Mouse (Mus musculus) kidney, adult 2 months (tissue): ENCODE data around the gene Gpatch3. TPM values are rescaled to one million over a fixed set of nuclear protein-coding genes. Genes with fewer than 3 reads are reported as not detected.

Experiments
- DNase-seq: peaks from one replicate; pipeline ENCODE4 v3.0.0; 2021
- H3K27ac ChIP-seq: fragments of 200-500 bp; 2 replicates; pipeline ENCODE4 v1.5.1; 2012; ENCODE audit warnings: low read depth, low read length, control low read depth, inconsistent platforms; ENCODE audit not compliant: insufficient read depth
- H3K27me3 ChIP-seq: fragments of 200-500 bp; replicated peaks from 2 replicates; pipeline ENCODE4 v1.6.1; 2012; ENCODE audit warnings: mild to moderate bottlenecking, moderate library complexity, low read length, inconsistent platforms; ENCODE audit not compliant: control insufficient read depth, insufficient read depth
- H3K36me3 ChIP-seq: fragments of 200-500 bp; 2 replicates; pipeline ENCODE4 v1.6.1; 2012; ENCODE audit warnings: mild to moderate bottlenecking, moderate library complexity, low read length, inconsistent platforms; ENCODE audit not compliant: control insufficient read depth, insufficient read depth
- H3K4me1 ChIP-seq: fragments of 200-500 bp; 2 replicates; pipeline ENCODE4 v1.6.1; 2011; ENCODE audit warnings: low read length; ENCODE audit not compliant: control insufficient read depth, insufficient read depth
- H3K4me3 ChIP-seq: fragments of 200-500 bp; 2 replicates; pipeline ENCODE4 v1.5.1; 2011; ENCODE audit warnings: mild to moderate bottlenecking, low read depth, low read length, control low read depth; ENCODE audit not compliant: insufficient read depth
- CTCF ChIP-seq: fragments of 200-500 bp; conservative IDR thresholded peaks from 2 replicates; pipeline ENCODE4 v1.5.1; 2011; ENCODE audit warnings: low read depth, mild to moderate bottlenecking, control low read depth, low read length, moderate library complexity, mixed read lengths; ENCODE audit not compliant: insufficient read depth, insufficient read length
- POLR2A ChIP-seq: fragments of 200-500 bp; IDR thresholded peaks from one replicate; pipeline ENCODE4 v1.6.1; 2011; ENCODE audit warnings: low read depth, low read length, control low read depth
- WGBS: fragments of 180-500 bp; shearing (Covaris S2); methylation state at CpG from one replicate; pipeline ENCODE4 v1.1.7; 2018; 5-methylcytosine and 5-hydroxymethylcytosine counted together
- polyA plus RNA-seq: library from polyadenylated mRNA; depleted of rRNA; stranded (reverse); fragments of >200 nt; gene quantifications from 2 replicates; pipeline ENCODE4 v1.2.3, GENCODE M21; 2012

The Gpatch3 gene
- polyA plus RNA-seq, 1 experiment: 3.8 TPM

DNA sequence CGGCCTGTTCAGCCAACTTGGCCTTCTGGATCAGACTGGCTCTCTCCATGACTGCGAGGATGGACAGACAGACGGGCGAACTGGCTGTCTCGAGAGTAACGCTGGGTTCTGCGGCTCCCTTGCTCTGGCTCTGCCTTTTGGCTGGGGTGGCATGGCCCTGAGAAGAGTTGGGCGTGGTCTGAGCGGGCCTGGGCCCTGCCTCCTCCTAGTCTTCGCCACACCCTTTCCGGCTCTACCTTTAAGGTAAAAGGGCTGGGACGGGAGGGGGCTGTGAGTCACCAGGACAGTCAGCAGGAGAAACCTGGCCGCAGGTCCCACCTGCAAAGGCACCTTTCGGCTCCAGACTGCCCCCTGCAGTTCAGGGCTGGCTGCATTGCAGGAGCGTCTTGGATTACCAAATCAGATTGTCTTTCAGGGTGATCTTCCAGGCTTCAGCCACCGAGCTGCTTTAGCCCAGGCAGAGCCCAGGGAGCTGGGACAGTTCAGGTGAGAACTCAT is 27.2 kb downstream of the Gpatch3 start, which contains the start of gene Sfn:
Gene Sfn, minus strand, starts transcription at position 448 of the 498 bp plus-strand sequence.
- DNase-seq: peak; percentile 75
- peak within 1 kb of the TSS; percentile 37; the same call in 1 of the 2 replicates for H3K27ac ChIP-seq
- TF ChIP-seq POLR2A (peak; percentile 15), CTCF (peak; percentile 73)
- 4% methylated on average over 16 of the region's 16 CpGs for WGBS
- peaks cover 2% of the 10 kb centered on the region for H3K36me3 ChIP-seq
- peak within 1 kb of the TSS; percentile 60 for H3K4me3 ChIP-seq
- peaks cover 15% of the 10 kb centered on the region; the same call in 1 of the 2 replicates for H3K4me1 ChIP-seq
- no peaks in the 10 kb centered on the region for H3K27me3 ChIP-seq

DNA sequence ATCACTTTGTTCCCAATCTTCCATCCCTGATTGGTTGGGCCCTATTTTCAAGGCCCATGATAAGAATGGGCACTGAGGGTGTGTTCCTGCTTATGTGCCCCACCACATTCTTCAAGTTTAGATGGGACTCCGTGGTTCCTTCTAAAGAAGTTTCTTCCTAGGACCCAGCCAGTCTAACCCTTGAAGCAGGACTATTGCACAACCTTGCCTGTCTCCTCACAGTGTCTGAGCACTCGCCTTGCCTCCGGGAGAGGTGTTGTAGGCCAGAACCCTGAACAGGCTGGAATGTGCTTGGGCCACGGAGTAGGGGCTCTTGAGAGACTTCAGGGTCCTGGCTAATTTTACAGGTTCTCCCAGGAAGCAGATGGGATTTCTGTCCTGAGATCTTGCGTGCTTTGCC is 28.5 kb downstream of the Gpatch3 start:
- H3K27ac ChIP-seq: no peak overlapping the region
- WGBS: 91% methylated on average over 5 of the region's 5 CpGs
- H3K27me3 ChIP-seq: no peaks in the 10 kb centered on the region
- no peak for DNase-seq
- H3K4me3 ChIP-seq: no peak overlapping the region
- H3K36me3 ChIP-seq: peaks cover 2% of the 10 kb centered on the region
- peaks cover 15% of the 10 kb centered on the region; the same call in 1 of the 2 replicates for H3K4me1 ChIP-seq
- TF ChIP-seq POLR2A (no peak), CTCF (no peak)

DNA sequence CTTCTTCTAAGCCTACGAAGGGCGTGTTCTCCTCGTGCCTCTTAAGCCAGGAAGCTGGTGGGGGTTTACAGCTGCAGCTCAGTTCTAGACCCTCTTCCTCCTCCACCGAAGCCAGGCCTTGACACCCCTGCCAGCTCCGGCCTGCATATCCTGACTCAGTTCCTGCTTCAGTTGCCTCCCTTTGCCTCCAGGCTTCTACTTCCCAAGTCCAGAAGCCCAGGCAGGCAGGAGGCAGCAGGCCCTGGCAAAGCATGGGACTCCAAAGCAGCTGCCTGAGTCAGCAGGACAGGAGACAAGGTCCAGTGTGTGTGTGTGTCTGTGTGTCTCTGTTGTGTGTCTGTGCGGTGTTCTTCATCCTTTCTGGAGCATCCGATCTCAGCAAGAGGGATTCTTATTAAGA is 29.6 kb downstream of the Gpatch3 start:
- Histone ChIP-seq H3K27me3 (no peaks in the 10 kb centered on the region), H3K4me1 (peaks cover 9% of the 10 kb centered on the region; the same call in 1 of the 2 replicates), H3K4me3 (no peak overlapping the region), H3K36me3 (peaks cover 2% of the 10 kb centered on the region), H3K27ac (no peak overlapping the region)
- no peak for TF ChIP-seq CTCF
- TF ChIP-seq POLR2A: no peak
- WGBS: 76% methylated on average over 7 of the region's 7 CpGs
- DNase-seq: peak; percentile 31

DNA sequence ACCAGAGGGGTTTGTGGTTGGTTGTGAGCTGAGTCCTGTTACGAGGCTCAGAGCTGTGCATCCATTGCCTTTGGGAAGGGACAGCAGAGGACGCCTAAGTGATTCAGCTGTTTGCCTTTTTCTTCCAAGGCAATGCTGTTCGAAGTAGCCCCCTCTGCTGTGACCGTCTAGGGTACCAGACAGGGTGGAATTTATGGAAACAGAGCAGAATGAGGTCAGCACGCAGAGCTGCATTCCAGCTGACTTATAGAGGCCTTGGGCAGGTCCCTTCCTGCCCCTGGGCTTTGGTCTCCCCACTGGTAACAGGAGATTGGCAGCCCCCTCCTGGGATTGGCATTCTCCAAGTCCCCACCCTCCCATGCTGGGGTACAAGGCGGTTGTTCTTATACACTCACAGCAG is 30.3 kb downstream of the Gpatch3 start:
- DNase-seq: no peak
- Histone ChIP-seq H3K4me3 (no peak overlapping the region), H3K4me1 (peaks cover 8% of the 10 kb centered on the region; the same call in 1 of the 2 replicates), H3K27ac (no peak overlapping the region), H3K27me3 (no peaks in the 10 kb centered on the region), H3K36me3 (peaks cover 2% of the 10 kb centered on the region)
- no peak for TF ChIP-seq POLR2A
- no peak for TF ChIP-seq CTCF
- 72% methylated on average over 6 of the region's 6 CpGs for WGBS

DNA sequence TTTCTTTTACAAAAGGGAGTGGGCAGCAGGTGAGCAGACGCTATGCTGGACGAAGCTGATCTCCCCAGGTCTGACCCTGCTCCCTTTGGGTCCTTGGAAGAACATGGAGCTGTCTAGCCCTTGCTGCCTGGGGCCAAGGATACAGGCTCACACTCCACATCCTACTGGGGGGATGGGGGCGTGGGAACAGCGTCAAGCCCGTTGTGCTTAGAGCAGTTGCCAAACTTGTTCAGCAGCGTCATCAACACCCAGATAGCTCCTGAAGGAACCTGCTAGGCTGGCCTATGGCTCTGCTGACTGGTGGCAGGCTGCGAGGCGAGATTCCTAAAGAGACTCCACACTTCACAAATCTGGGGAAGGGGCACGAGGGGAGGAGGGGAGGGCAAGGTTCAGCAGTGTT is 30.8 kb downstream of the Gpatch3 start:
- WGBS: 63% methylated on average over 9 of the region's 9 CpGs

DNA sequence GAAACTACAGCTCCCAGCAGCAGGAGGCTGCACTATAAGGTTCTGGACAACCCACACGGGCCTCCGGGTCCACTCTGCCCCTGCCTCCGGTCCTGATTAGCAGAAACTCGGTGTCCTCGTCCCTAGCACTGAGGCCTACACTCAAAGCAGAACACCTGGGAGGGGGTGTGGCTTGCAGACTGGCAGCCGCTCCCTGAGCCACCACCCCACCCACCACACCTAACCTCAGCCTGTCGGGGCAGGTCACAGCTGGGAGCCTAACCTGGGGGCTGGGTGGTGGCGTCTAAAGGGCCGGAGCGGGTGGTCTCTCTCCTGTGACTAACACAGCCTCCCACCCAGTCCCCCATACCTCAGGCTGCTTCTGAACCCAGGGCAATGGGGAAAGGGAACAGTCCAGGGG is 32.7 kb downstream of the Gpatch3 start:
- Histone ChIP-seq H3K27ac (no peak overlapping the region), H3K36me3 (peaks cover 2% of the 10 kb centered on the region), H3K4me1 (no peaks in the 10 kb centered on the region), H3K27me3 (no peaks in the 10 kb centered on the region), H3K4me3 (no peak overlapping the region)
- TF ChIP-seq CTCF (no peak), POLR2A (no peak)
- DNase-seq: no peak
- WGBS: 74% methylated on average over 10 of the region's 10 CpGs

More for the DNA sequence above, 30.8 kb downstream of the Gpatch3 start:
- Histone ChIP-seq H3K27ac (no peak overlapping the region), H3K27me3 (no peaks in the 10 kb centered on the region), H3K4me1 (peaks cover 5% of the 10 kb centered on the region; the same call in 1 of the 2 replicates), H3K4me3 (no peak overlapping the region), H3K36me3 (peaks cover 2% of the 10 kb centered on the region)
- no peak for TF ChIP-seq POLR2A
- TF ChIP-seq CTCF: no peak
- peak; percentile 22 for DNase-seq

DNA sequence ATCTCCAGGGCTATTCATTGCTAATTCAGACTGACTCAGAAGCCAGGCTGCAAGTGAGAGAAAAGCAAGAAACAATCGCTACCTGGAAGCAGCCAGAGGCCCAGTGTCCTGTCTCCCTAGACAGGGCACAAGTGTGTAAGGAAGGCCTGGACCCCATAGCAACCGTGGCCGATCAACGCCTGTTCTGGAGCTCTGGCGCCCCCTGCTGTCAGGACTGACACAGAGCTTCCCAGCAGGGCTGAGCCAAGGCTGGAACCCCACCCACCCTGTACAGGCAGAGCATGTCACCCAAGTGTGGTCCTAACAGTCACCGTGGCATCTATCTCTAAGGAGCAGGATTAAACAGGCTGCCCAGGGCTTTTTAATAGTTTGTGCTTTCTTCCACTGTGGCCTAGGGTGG is 35.2 kb downstream of the Gpatch3 start:
- Histone ChIP-seq H3K27me3 (no peaks in the 10 kb centered on the region), H3K36me3 (no peaks in the 10 kb centered on the region), H3K4me3 (no peak overlapping the region), H3K4me1 (no peaks in the 10 kb centered on the region), H3K27ac (no peak overlapping the region)
- WGBS: 13% methylated on average over 6 of the region's 6 CpGs
- TF ChIP-seq CTCF (peak; percentile 92), POLR2A (no peak)
- DNase-seq: peak; percentile 86
